ENCODE assay signal across 19 mouse cellular contexts in the genomic region with DNA sequence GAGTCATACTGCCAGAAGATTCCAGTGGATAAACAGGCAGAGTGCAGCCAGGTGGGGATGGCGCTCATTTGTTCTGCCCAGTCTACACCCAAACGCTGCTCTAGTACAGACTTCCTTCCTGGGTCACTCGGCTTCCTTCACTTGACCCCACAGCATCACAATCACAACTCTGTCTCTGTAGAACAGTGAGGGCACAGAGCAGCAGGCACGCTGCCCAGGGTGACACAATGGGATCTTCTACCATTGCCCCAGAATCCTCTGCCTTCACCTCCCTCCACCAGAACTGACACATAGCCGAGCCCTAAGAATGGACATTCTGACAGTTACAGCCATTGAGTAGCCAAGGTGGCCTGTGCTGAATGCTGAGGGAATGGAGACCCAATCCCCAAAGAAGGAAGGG. TPM values are rescaled to one million over a fixed set of nuclear protein-coding genes. Genes with fewer than 3 reads are reported as not detected.
"Had no signal": no experiment of that assay in that cellular context is flagged by ENCODE, and none has a peak within 500 bp of the region (broad histone marks: within the 10 kb centered on the region; RNA-seq: fewer than 3 reads in every experiment).

No protein-coding gene starts in this region.

- H3K4me1 ChIP-seq: liver, embryonic 13.5 days had no signal

- H3K4me2 ChIP-seq: limb, embryonic 13.5 days; liver, embryonic 13.5 days; midbrain, embryonic 13.5 days; neural tube, embryonic 13.5 days; stomach, embryonic 15.5 days had no signal

- ATAC-seq: intestine, postnatal 0 days; midbrain, embryonic 13.5 days; midbrain, embryonic 16.5 days had no signal

- H3K4me3 ChIP-seq: left cerebral cortex, adult 2 months; limb, embryonic 13.5 days; liver, embryonic 13.5 days; midbrain, embryonic 13.5 days; myocyte; neural tube, embryonic 13.5 days; stomach, embryonic 15.5 days had no signal

- H3K27ac ChIP-seq: kidney, postnatal 0 days; left cerebral cortex, adult 2 months; limb, embryonic 13.5 days; liver, embryonic 13.5 days; midbrain, embryonic 13.5 days; neural tube, embryonic 13.5 days; stomach, embryonic 15.5 days had no signal

- H3K27me3 ChIP-seq: liver, embryonic 13.5 days; midbrain, embryonic 13.5 days; neural tube, embryonic 13.5 days; stomach, embryonic 15.5 days had no signal

- H3K9me3 ChIP-seq: limb, embryonic 13.5 days; liver, embryonic 13.5 days; midbrain, embryonic 13.5 days; neural tube, embryonic 13.5 days; stomach, embryonic 15.5 days had no signal

- DNase-seq: kidney, postnatal 25 days; liver, embryonic 13.5 days; lung, adult 2 months; lung, postnatal 14 days; lung, postnatal 4 days; right cerebral cortex, postnatal 25 days; spleen, adult 18-20 months; thymus, postnatal 25 days had no signal

- H3K36me3 ChIP-seq: limb, embryonic 13.5 days; liver, embryonic 13.5 days; midbrain, embryonic 13.5 days; neural tube, embryonic 13.5 days; stomach, embryonic 15.5 days had no signal

- H3K9ac ChIP-seq: limb, embryonic 13.5 days; liver, embryonic 13.5 days; midbrain, embryonic 13.5 days; neural tube, embryonic 13.5 days; stomach, embryonic 15.5 days had no signal

RNA-seq across cellular contexts. Expression of a gene that starts 20.3 kb away (rescaled TPM):
- total RNA-seq: megakaryocyte progenitor cell, adult 5-6 weeks; megakaryocyte-erythroid progenitor cell, adult 5-6 weeks had no signal
- polyA plus RNA-seq: myocyte had no signal
